Mouse (Mus musculus): Measurements from ENCODE around the gene Mustn1. TPM values are rescaled to one million over a fixed set of nuclear protein-coding genes. Genes with fewer than 3 reads are reported as not detected.

The Mustn1 gene
- total and polyA plus RNA-seq, 3 experiments, result 0.20 to 0.38 TPM; not detected in 1

DNA sequence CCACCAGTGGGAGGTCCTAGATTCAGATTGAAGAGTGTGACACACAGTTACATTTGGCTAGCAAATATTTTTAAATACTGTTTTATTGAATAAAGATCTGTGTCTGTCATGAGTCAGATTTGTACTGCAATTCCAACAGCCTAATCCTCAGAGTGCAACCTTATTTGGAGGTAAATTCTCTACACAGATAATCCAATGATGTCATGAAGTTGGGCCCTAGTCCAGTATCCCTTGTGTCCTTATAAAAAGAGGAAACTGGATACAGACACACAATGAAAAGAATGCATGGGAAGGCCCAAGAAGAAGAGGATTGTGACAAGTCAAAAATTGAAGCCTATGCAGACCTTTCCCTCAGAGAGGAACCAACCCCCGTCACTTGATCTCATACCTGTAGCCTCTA, 37.5 kb downstream of the Mustn1 start:
- ATAC-seq (ENCODE audit: extremely low read depth, insufficient number of reproducible peaks, low FRiP score, poor library complexity, severe bottlenecking), result no peak
- no peaks in the 10 kb centered on the region for H3K9me3 ChIP-seq (replicated peaks)
- TF ChIP-seq TAL1 (conservative IDR thresholded peaks at IDR 0.05; ENCODE audit: low read depth, low read length), result no peak
- no peaks in the 10 kb centered on the region for H3K36me3 ChIP-seq (replicated peaks)
- H3K27me3 ChIP-seq (ENCODE audit: insufficient read depth, low read length), result peaks cover 51% of the 10 kb centered on the region
- DNase-seq (ENCODE audit: low spot score), result no peak
- no peak overlapping the region for H3K4me3 ChIP-seq (ENCODE audit: low read depth, low read length)
- H3K4me1 ChIP-seq (ENCODE audit: insufficient read depth, low read depth, low read length), result no peaks in the 10 kb centered on the region

- no peaks in the 10 kb centered on the region for H3K36me3 ChIP-seq (replicated peaks)
- no peaks in the 10 kb centered on the region for H3K4me1 ChIP-seq (ENCODE audit: insufficient read depth, low read depth, low read length)
- no peak overlapping the region for H3K4me3 ChIP-seq (ENCODE audit: low read depth, low read length)
- peaks cover 38% of the 10 kb centered on the region for H3K27me3 ChIP-seq (ENCODE audit: insufficient read depth, low read length)
- ATAC-seq (ENCODE audit: extremely low read depth, insufficient number of reproducible peaks, low FRiP score, poor library complexity, severe bottlenecking) (no peak), DNase-seq (ENCODE audit: low spot score) (no peak)
- H3K9me3 ChIP-seq (replicated peaks), result no peaks in the 10 kb centered on the region
- TF ChIP-seq GATA2 (IDR thresholded peaks at IDR 0.05; ENCODE audit: borderline replicate concordance, low read depth, low read length) (no peak), CTCF (IDR thresholded peaks at IDR 0.05; ENCODE audit: low read depth, low read length) (no peak), GATA1 (IDR thresholded peaks at IDR 0.05; ENCODE audit: borderline replicate concordance, low read length) (no peak), POLR2AphosphoS5 (IDR thresholded peaks at IDR 0.05; ENCODE audit: insufficient replicate concordance, low read depth, low read length) (no peak), TAL1 (conservative IDR thresholded peaks at IDR 0.05; ENCODE audit: low read depth, low read length) (no peak)
Observed at GRCm38 (mm10) chr14:30922053-30922670, 43.2 kb downstream of the Mustn1 start.

DNA sequence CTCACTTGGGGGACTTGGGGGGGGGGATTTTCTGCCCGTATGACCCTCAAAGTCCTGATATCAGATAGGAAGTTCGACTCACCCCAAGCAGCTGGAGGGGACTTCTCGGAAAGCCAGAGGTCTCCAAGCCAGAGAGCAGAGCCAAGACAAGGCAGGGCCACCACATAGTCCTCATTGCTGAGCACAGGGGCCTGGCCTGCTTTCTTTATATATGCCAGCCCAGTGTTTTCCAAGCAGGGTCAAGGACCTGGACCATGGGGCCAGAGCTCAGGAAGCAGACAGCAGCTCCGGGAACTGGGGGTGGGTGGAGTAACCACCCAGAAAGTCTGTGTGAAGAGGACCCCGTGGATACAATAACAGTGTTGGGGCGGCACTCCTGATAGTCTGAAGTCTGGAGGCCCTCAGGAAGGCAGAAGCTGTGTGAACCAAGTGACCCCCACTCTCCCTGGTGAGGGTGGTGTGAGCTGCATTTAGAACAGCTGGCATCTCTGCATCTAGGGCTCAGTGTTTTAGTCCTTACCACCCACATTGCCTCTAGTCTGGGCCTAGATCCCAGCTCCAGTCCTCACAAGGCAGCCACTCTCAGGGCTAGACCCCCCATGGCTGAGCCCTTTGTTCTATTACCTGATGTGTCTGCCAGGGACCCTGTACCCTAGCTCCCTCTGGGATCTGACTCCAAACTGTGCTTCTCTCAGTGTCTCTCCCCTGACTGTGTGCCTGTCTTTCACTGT, 44.5 kb downstream of the Mustn1 start, which contains the start of gene Itih3:
TSS of gene Itih3 (minus strand) at position 386 of the 731 bp plus-strand sequence.
- DNase-seq (ENCODE audit: low spot score), result no peak
- ATAC-seq (ENCODE audit: extremely low read depth, insufficient number of reproducible peaks, low FRiP score, poor library complexity, severe bottlenecking), result no peak
- peaks cover 35% of the 10 kb centered on the region for H3K27me3 ChIP-seq (ENCODE audit: insufficient read depth, low read length)
- H3K4me1 ChIP-seq (ENCODE audit: insufficient read depth, low read depth, low read length), result no peaks in the 10 kb centered on the region
- H3K36me3 ChIP-seq (replicated peaks), result no peaks in the 10 kb centered on the region
- no peak for TF ChIP-seq TAL1 (conservative IDR thresholded peaks at IDR 0.05; ENCODE audit: low read depth, low read length)
- no peak for TF ChIP-seq POLR2AphosphoS5 (IDR thresholded peaks at IDR 0.05; ENCODE audit: insufficient replicate concordance, low read depth, low read length)
- TF ChIP-seq CTCF (IDR thresholded peaks at IDR 0.05; ENCODE audit: low read depth, low read length), result no peak
- no peak for TF ChIP-seq GATA2 (IDR thresholded peaks at IDR 0.05; ENCODE audit: borderline replicate concordance, low read depth, low read length)
- no peak for TF ChIP-seq GATA1 (IDR thresholded peaks at IDR 0.05; ENCODE audit: borderline replicate concordance, low read length)
- no peak within 1 kb of the TSS for H3K4me3 ChIP-seq (ENCODE audit: low read depth, low read length)
- no peaks in the 10 kb centered on the region for H3K9me3 ChIP-seq (replicated peaks)

DNA sequence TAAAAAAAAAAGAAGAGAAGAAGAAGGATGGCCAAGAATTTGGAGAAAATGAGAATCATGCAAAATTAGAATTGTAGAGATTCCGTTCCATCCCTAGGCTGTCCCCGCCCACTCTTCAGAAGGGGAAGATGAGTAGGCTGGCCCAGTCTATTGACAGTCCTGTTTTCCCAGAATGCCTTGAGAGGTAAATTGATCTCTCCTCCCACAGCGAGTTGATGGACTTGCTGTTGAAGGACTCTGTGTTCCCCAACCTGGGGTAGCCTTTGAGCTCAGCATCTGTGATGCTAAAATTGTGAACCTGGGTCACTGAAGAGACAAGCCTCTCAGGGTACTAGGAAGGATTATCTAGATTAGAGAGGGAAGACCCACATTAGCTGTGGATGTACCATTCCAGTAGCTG, 46.5 kb downstream of the Mustn1 start:
- H3K36me3 ChIP-seq (replicated peaks), result no peaks in the 10 kb centered on the region
- H3K9me3 ChIP-seq (replicated peaks), result no peaks in the 10 kb centered on the region
- DNase-seq (ENCODE audit: low spot score), result no peak
- H3K4me1 ChIP-seq (ENCODE audit: insufficient read depth, low read depth, low read length), result no peaks in the 10 kb centered on the region
- H3K4me3 ChIP-seq (ENCODE audit: low read depth, low read length), result no peak overlapping the region
- ATAC-seq (ENCODE audit: extremely low read depth, insufficient number of reproducible peaks, low FRiP score, poor library complexity, severe bottlenecking), result no peak
- TF ChIP-seq GATA2 (IDR thresholded peaks at IDR 0.05; ENCODE audit: borderline replicate concordance, low read depth, low read length) (no peak), CTCF (IDR thresholded peaks at IDR 0.05; ENCODE audit: low read depth, low read length) (no peak), GATA1 (IDR thresholded peaks at IDR 0.05; ENCODE audit: borderline replicate concordance, low read length) (no peak), TAL1 (conservative IDR thresholded peaks at IDR 0.05; ENCODE audit: low read depth, low read length) (no peak), POLR2AphosphoS5 (IDR thresholded peaks at IDR 0.05; ENCODE audit: insufficient replicate concordance, low read depth, low read length) (no peak)
- peaks cover 47% of the 10 kb centered on the region for H3K27me3 ChIP-seq (ENCODE audit: insufficient read depth, low read length)

- Histone ChIP-seq H3K4me3 (ENCODE audit: low read depth, low read length) (no peak overlapping the region), H3K9me3 (replicated peaks) (no peaks in the 10 kb centered on the region), H3K36me3 (replicated peaks) (no peaks in the 10 kb centered on the region), H3K27me3 (ENCODE audit: insufficient read depth, low read length) (peaks cover 54% of the 10 kb centered on the region), H3K4me1 (ENCODE audit: insufficient read depth, low read depth, low read length) (no peaks in the 10 kb centered on the region)
- TF ChIP-seq CTCF (IDR thresholded peaks at IDR 0.05; ENCODE audit: low read depth, low read length) (no peak), POLR2AphosphoS5 (IDR thresholded peaks at IDR 0.05; ENCODE audit: insufficient replicate concordance, low read depth, low read length) (no peak)
- DNase-seq (ENCODE audit: low spot score) (no peak), ATAC-seq (ENCODE audit: extremely low read depth, insufficient number of reproducible peaks, low FRiP score, poor library complexity, severe bottlenecking) (no peak)
Observed at GRCm38 (mm10) chr14:30930386-30930785, 51.4 kb downstream of the Mustn1 start.

Other genes starting within 250 kb of the Mustn1 start
- gene Rft1, start 224.8 kb upstream of the Mustn1 start, total RNA-seq (2014; fragmentation: Nextera tagmentation), result 20.8 and 26.9 TPM in 2 replicates
- 14.9 and 15.0 TPM in 2 replicates for gene Rft1, start 224.8 kb upstream of the Mustn1 start, total RNA-seq (2017)
- gene Rft1, start 224.8 kb upstream of the Mustn1 start, polyA plus RNA-seq (2012), result 2.7 and 4.4 TPM in 2 replicates
- gene Sfmbt1, start 164.4 kb upstream of the Mustn1 start, total RNA-seq (2014; fragmentation: Nextera tagmentation), result 26.2 and 26.6 TPM in 2 replicates
- gene Sfmbt1, start 164.4 kb upstream of the Mustn1 start, total RNA-seq (2017), result 14.8 and 15.7 TPM in 2 replicates
- gene Sfmbt1, start 164.4 kb upstream of the Mustn1 start, polyA plus RNA-seq (2012), result 2.0 and 3.1 TPM in 2 replicates
- 12.2 and 12.5 TPM in 2 replicates for gene Tmem110, start 53.6 kb upstream of the Mustn1 start, total RNA-seq (2014; fragmentation: Nextera tagmentation)
- gene Tmem110, start 53.6 kb upstream of the Mustn1 start, total RNA-seq (2017), result 5.8 and 6.0 TPM in 2 replicates
- gene Tmem110, start 53.6 kb upstream of the Mustn1 start, polyA plus RNA-seq (2012), result 14.5 and 14.6 TPM in 2 replicates
- gene Itih4, start 7.3 kb downstream of the Mustn1 start, total RNA-seq (2014; fragmentation: Nextera tagmentation), result not detected in 2 replicates
- 0.11 TPM in 1 of 2 replicates, not detected in the other for gene Itih4, start 7.3 kb downstream of the Mustn1 start, total RNA-seq (2017)
- not detected in 2 replicates for gene Itih4, start 7.3 kb downstream of the Mustn1 start, polyA plus RNA-seq (2012)
- not detected in 2 replicates for gene Itih3, start 44.6 kb downstream of the Mustn1 start, total RNA-seq (2014; fragmentation: Nextera tagmentation)
- not detected in 2 replicates for gene Itih3, start 44.6 kb downstream of the Mustn1 start, total RNA-seq (2017)
- gene Itih3, start 44.6 kb downstream of the Mustn1 start, polyA plus RNA-seq (2012), result not detected in 2 replicates
- not detected in 2 replicates for gene Itih1, start 64.1 kb downstream of the Mustn1 start, total RNA-seq (2014; fragmentation: Nextera tagmentation)
- gene Itih1, start 64.1 kb downstream of the Mustn1 start, total RNA-seq (2017), result not detected in 2 replicates
- gene Itih1, start 64.1 kb downstream of the Mustn1 start, polyA plus RNA-seq (2012), result not detected in 2 replicates
- 21.9 and 23.0 TPM in 2 replicates for gene Nek4, start 72.2 kb downstream of the Mustn1 start, total RNA-seq (2014; fragmentation: Nextera tagmentation)
- gene Nek4, start 72.2 kb downstream of the Mustn1 start, total RNA-seq (2017), result 13.6 and 14.6 TPM in 2 replicates
- gene Nek4, start 72.2 kb downstream of the Mustn1 start, polyA plus RNA-seq (2012), result 6.3 and 7.3 TPM in 2 replicates
- 48.8 and 53.6 TPM in 2 replicates for gene Glt8d1, start 122.2 kb downstream of the Mustn1 start, total RNA-seq (2014; fragmentation: Nextera tagmentation)
- 23.7 and 34.4 TPM in 2 replicates for gene Glt8d1, start 122.2 kb downstream of the Mustn1 start, total RNA-seq (2017)
- gene Glt8d1, start 122.2 kb downstream of the Mustn1 start, polyA plus RNA-seq (2012), result 4.5 and 4.7 TPM in 2 replicates
- 124 and 129 TPM in 2 replicates for gene Spcs1, start 122.5 kb downstream of the Mustn1 start, total RNA-seq (2014; fragmentation: Nextera tagmentation)
- gene Spcs1, start 122.5 kb downstream of the Mustn1 start, total RNA-seq (2017), result 169 and 173 TPM in 2 replicates
- gene Spcs1, start 122.5 kb downstream of the Mustn1 start, polyA plus RNA-seq (2012), result 17.7 TPM in 2 replicates
- 144 and 168 TPM in 2 replicates for gene Pbrm1, start 139.9 kb downstream of the Mustn1 start, total RNA-seq (2014; fragmentation: Nextera tagmentation)
- 51.4 and 61.2 TPM in 2 replicates for gene Pbrm1, start 139.9 kb downstream of the Mustn1 start, total RNA-seq (2017)
- 11.9 and 15.3 TPM in 2 replicates for gene Pbrm1, start 139.9 kb downstream of the Mustn1 start, polyA plus RNA-seq (2012)
- 376 and 398 TPM in 2 replicates for gene Gnl3, start 140.0 kb downstream of the Mustn1 start, total RNA-seq (2014; fragmentation: Nextera tagmentation)
- 271 and 308 TPM in 2 replicates for gene Gnl3, start 140.0 kb downstream of the Mustn1 start, total RNA-seq (2017)
- 21.8 and 37.9 TPM in 2 replicates for gene Gnl3, start 140.0 kb downstream of the Mustn1 start, polyA plus RNA-seq (2012)
- 32.1 and 36.7 TPM in 2 replicates for gene Smim4, start 249.8 kb downstream of the Mustn1 start, total RNA-seq (2014; fragmentation: Nextera tagmentation)
- 167 and 173 TPM in 2 replicates for gene Smim4, start 249.8 kb downstream of the Mustn1 start, total RNA-seq (2017)
- gene Smim4, start 249.8 kb downstream of the Mustn1 start, polyA plus RNA-seq (2012), result 71.4 and 93.4 TPM in 2 replicates